Mouse (Mus musculus) cerebellum, postnatal 4 days (tissue): ENCODE results near the gene Vmn1r157.
"Not testable (repeated sequence)": the region's sequence is repeated elsewhere in the genome, so short reads cannot be mapped to it uniquely, and the experiment has no call there.

Experiments
- DNase-seq, 2 experiments: peaks; one replicate each; pipeline ENCODE4 v3.0.0; 2022; ENCODE audit warnings: low spot score in 2 of 2, mixed read lengths in 1 of 2

The Vmn1r157 gene

GRCm38 (mm10) chr7:22761397-22761796, at the start of gene Vmn1r157:
Gene Vmn1r157, plus strand, starts transcription at chr7:22761697.
- not testable (repeated sequence) for DNase-seq

DNA sequence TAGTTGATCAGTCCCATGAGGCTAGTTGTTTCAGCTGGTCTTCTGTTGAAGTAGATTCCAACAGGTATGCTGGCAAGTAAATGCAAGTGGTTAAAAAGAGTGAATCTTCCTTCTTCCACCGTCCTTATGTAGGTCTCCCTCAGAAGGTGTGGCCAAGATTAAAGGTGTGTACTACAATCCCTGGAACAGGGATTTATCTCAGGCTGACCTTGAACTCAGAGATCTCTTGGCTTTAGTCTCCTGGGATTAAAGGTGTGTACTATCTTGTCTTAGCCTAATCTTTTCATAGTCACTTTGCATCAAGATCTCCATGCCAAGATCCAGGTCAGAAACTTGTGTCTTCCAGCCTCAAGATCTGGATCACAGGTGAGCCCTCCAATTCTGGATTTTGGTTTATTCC, 41.9 kb upstream of the Vmn1r157 start, which contains the start of gene Gm4567:
Gene Gm4567 (minus strand): TSS at position 101 of the 400 bp plus-strand sequence.
- not testable (repeated sequence) for DNase-seq

DNA sequence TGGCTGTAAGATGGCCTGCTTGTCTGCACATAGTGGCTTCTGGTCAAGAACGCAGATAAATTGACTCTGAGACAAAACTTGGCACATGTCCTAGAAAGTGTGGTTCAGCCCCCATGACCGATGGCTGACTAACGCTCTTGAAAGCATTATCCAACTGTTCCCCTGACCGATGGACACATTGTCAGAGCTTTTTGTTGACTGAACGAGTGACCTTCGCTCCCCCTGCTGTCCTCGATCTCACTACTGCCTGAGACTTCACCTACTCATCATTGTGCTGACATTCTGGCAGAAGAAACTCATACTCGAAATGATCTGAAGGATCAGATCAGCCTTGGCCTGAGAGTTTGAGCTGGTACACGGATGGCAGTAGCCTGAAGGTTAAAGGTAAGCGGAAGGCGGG, 14.5 kb downstream of the Vmn1r157 start:
- DNase-seq: not testable (repeated sequence)

DNA sequence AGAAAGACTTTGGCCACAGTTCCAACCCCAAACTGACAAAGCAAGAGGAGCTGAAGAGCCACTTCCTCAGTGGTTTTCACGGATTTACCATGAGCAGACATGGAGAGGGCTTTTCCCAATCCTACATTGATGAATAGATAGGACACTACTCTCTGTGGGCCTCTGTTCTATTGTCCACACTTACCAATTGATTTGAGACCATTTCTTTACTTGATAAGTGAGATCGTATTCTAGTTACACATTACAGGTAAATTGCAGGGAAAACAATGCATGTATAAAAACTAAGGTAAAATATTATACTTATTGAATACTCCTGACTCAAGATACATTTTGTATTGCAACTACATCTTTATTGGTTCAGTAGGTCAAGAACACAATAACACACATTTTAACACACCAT, 29.2 kb downstream of the Vmn1r157 start, which contains the start of gene Vmn1r158:
Gene Vmn1r158 (minus strand): TSS at position 101 of the 400 bp plus-strand sequence.
- DNase-seq: not testable (repeated sequence)
